Mouse (Mus musculus): ENCODE measurements around the gene Amt. TPM values are rescaled to one million over a fixed set of nuclear protein-coding genes. Genes with fewer than 3 reads are reported as not detected.

The Amt gene
- total RNA-seq, 2 experiments from 2014 or later, result 26.0 to 31.3 TPM

Other genes with a start within 250 kb of the Amt start
- 10 to 100 TPM; 19.0 to 22.1 TPM for gene Gmppb, start 247.6 kb upstream of the Amt start, total RNA-seq (2021)
- 1 to 10 TPM; 1.5 to 2.0 TPM for gene Amigo3, start 243.7 kb upstream of the Amt start, total RNA-seq (2021)
- gene Mst1, start 216.4 kb upstream of the Amt start, total RNA-seq (2021), result not detected
- gene Rnf123, start 213.5 kb upstream of the Amt start, total RNA-seq (2021), result 100 to 1,000 TPM in 1 of 2 experiments, 10 to 100 TPM in 1; 93.9 to 103 TPM
- 10 to 100 TPM; 33.3 to 35.4 TPM for gene Apeh, start 202.2 kb upstream of the Amt start, total RNA-seq (2021)
- 100 to 1,000 TPM; 223 to 244 TPM for gene Bsn, start 106.5 kb upstream of the Amt start, total RNA-seq (2021)
- 100 to 1,000 TPM; 122 to 125 TPM for gene Dag1, start 32.9 kb upstream of the Amt start, total RNA-seq (2021)
- 100 to 1,000 TPM; 108 to 118 TPM for gene Nicn1, start 6.4 kb upstream of the Amt start, total RNA-seq (2021)
- gene Rhoa, start 9.3 kb downstream of the Amt start, total RNA-seq (2021), result 100 to 1,000 TPM; 185 to 197 TPM
- 10 to 100 TPM; 45.9 to 46.1 TPM for gene Tcta, start 9.3 kb downstream of the Amt start, total RNA-seq (2021)
- 100 to 1,000 TPM in 1 of 2 experiments, 10 to 100 TPM in 1; 86.5 to 108 TPM for gene Gpx1, start 42.0 kb downstream of the Amt start, total RNA-seq (2021)
- gene Usp4, start 51.0 kb downstream of the Amt start, total RNA-seq (2021), result 100 to 1,000 TPM; 115 to 122 TPM
- 1 to 10 TPM; 1.4 to 2.7 TPM for gene 1700102P08Rik, start 96.0 kb downstream of the Amt start, total RNA-seq (2021)
- gene Ccdc36, start 131.6 kb downstream of the Amt start, total RNA-seq (2021), result under 1 TPM; 0.11 to 0.21 TPM
- not detected for gene BC048562, start 139.6 kb downstream of the Amt start, total RNA-seq (2021)
- gene Ccdc71, start 163.7 kb downstream of the Amt start, total RNA-seq (2021), result 10 to 100 TPM; 38.3 to 40.2 TPM
- 10 to 100 TPM; 36.1 to 38.4 TPM for gene Klhdc8b, start 164.7 kb downstream of the Amt start, total RNA-seq (2021)
- 10 to 100 TPM; 36.0 to 38.3 TPM for gene Lamb2, start 182.9 kb downstream of the Amt start, total RNA-seq (2021)
- gene Usp19, start 193.7 kb downstream of the Amt start, total RNA-seq (2021), result 100 to 1,000 TPM; 119 to 128 TPM
- 10 to 100 TPM; 76.7 to 80.8 TPM for gene Qars, start 210.9 kb downstream of the Amt start, total RNA-seq (2021)
- 100 to 1,000 TPM; 126 to 130 TPM for gene Qrich1, start 220.0 kb downstream of the Amt start, total RNA-seq (2021)

Data from left cerebral cortex, postnatal 14 days (tissue).